Mouse (Mus musculus): ENCODE measurements around the gene Akirin1. TPM values are rescaled to one million over a fixed set of nuclear protein-coding genes. Genes with fewer than 3 reads are reported as not detected.
A peak's percentile ranks its signal among the peaks of the same experiment; 100 is the strongest.

Akirin1 gene
- polyA plus RNA-seq, 1 experiment from 2014 or later, result 88.5 TPM

- Histone ChIP-seq H3K4me1 (replicated peaks; ENCODE audit: control insufficient read depth, insufficient read depth, low read length) (no peaks in the 10 kb centered on the region), H3K9me3 (ENCODE audit: control insufficient read depth, low read length) (no peaks in the 10 kb centered on the region), H3K4me2 (replicated peaks) (no peak overlapping the region), H3K9ac (no peak overlapping the region), H3K27ac (no peak overlapping the region), H3K27me3 (ENCODE audit: control insufficient read depth, insufficient read depth, low read length) (no peaks in the 10 kb centered on the region), H3K36me3 (replicated peaks; ENCODE audit: control insufficient read depth, insufficient read depth) (peaks cover 39% of the 10 kb centered on the region), H3K4me3 (replicated peaks; ENCODE audit: low read length) (no peak overlapping the region)
- ATAC-seq (ENCODE audit: low FRiP score), result no peak
- no peak for DNase-seq (ENCODE audit: low spot score)
- 91% methylated on average over 2 of the region's 2 CpGs for WGBS
Measured at GRCm38 (mm10) chr4:123732921-123733320, 17.2 kb downstream of the Akirin1 start.

DNA sequence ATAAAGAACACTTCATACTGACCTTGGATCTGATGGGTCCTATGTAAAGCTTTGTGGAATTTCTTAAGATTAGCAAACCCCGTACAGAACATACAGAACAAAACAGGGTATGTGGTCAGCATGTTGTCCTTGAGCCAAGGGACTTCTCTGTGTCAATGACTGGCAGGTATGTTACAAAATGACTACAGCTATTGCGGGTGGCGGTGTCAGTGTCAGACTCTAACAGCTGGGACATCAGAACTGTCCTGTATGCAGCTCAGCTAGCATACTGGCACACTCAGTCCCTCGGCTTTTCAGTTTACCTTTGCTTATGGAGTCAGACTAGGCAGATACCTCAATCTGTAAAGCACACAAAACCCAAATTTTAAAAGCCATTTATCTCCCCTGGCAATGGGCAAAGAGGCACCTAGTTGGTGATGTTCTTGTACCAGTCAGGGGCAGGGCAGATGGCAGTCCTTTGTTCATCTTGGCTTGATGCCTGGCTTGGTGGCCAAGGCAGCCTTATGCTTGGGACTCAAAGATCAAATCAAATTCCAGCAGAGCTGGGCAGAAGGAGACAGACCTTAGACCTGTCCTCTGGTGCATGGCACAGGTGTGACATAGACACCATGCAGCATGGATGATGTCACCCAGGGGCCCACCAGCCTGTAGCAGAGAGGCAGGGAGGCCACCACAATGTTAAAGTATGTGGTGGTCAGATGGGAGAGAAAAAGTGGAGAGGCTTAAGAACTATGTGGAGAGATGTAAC lies 17.8 kb downstream of the Akirin1 start:
- H3K9me3 ChIP-seq (ENCODE audit: control insufficient read depth, low read length), result no peaks in the 10 kb centered on the region
- no peak for ATAC-seq (ENCODE audit: low FRiP score)
- H3K9ac ChIP-seq, result no peak overlapping the region
- DNase-seq (ENCODE audit: low spot score), result no peak
- no peak overlapping the region for H3K4me2 ChIP-seq (replicated peaks)
- H3K36me3 ChIP-seq (replicated peaks; ENCODE audit: control insufficient read depth, insufficient read depth), result peaks cover 33% of the 10 kb centered on the region
- H3K4me3 ChIP-seq (replicated peaks; ENCODE audit: low read length), result no peak overlapping the region
- WGBS, result 92% methylated on average over 4 of the region's 4 CpGs
- no peak overlapping the region for H3K27ac ChIP-seq
- H3K4me1 ChIP-seq (replicated peaks; ENCODE audit: control insufficient read depth, insufficient read depth, low read length), result no peaks in the 10 kb centered on the region
- no peaks in the 10 kb centered on the region for H3K27me3 ChIP-seq (ENCODE audit: control insufficient read depth, insufficient read depth, low read length)

DNA sequence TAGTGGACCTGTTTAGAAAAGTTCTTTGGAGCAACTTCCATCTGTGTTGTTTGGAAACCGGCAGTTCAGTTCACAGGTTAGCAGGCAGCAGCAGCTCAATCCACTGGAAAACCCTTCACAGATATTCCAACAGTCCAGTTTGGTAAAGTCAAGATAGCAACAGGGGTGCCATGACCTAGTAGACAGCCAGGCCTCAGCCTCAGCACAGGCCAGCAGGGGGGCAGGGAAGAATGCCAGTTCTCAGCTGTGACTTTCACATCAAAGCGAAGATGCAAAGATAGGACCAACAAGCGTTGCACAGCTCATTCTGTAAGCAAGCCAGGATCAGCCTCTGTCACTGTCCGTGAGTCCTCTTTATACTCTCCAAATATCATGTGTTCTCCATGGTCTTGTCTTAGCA lies 28.4 kb downstream of the Akirin1 start:
- DNase-seq (ENCODE audit: low spot score), result no peak
- WGBS, result 85% methylated on average over 4 of the region's 4 CpGs
- Histone ChIP-seq H3K9ac (no peak overlapping the region), H3K27ac (no peak overlapping the region), H3K27me3 (ENCODE audit: control insufficient read depth, insufficient read depth, low read length) (no peaks in the 10 kb centered on the region), H3K4me3 (replicated peaks; ENCODE audit: low read length) (no peak overlapping the region), H3K4me1 (replicated peaks; ENCODE audit: control insufficient read depth, insufficient read depth, low read length) (peaks cover 4% of the 10 kb centered on the region; the same call in 1 of the 2 replicates), H3K9me3 (ENCODE audit: control insufficient read depth, low read length) (no peaks in the 10 kb centered on the region), H3K36me3 (replicated peaks; ENCODE audit: control insufficient read depth, insufficient read depth) (no peaks in the 10 kb centered on the region), H3K4me2 (replicated peaks) (no peak overlapping the region)
- no peak for ATAC-seq (ENCODE audit: low FRiP score)

DNA sequence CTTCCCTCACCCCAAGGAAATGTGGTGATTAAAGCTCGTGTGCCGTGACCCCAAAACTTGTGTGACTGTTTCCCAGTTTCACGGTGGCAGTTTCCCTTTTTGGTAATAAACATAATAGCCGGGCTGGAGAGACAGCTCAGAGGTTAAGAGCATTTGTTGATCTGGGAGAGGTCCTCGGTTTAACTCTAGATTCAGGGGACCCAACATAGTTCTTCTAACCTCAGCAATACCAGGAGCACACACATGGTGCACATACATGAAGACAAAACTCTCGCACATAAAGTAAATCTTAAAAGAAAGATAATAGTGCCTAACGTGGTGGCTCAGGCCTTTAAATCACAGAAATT lies 31.7 kb downstream of the Akirin1 start:
- Histone ChIP-seq H3K4me3 (replicated peaks; ENCODE audit: low read length) (peak overlapping the region; percentile 63), H3K27me3 (ENCODE audit: control insufficient read depth, insufficient read depth, low read length) (no peaks in the 10 kb centered on the region), H3K4me1 (replicated peaks; ENCODE audit: control insufficient read depth, insufficient read depth, low read length) (peaks cover 4% of the 10 kb centered on the region; the same call in 1 of the 2 replicates), H3K27ac (peak overlapping the region; percentile 58), H3K9me3 (ENCODE audit: control insufficient read depth, low read length) (no peaks in the 10 kb centered on the region), H3K36me3 (replicated peaks; ENCODE audit: control insufficient read depth, insufficient read depth) (peaks cover 18% of the 10 kb centered on the region), H3K9ac (peak overlapping the region; percentile 80), H3K4me2 (replicated peaks) (peak overlapping the region; percentile 79)
- ATAC-seq (ENCODE audit: low FRiP score) (peak; percentile 49; the same call in 1 of the 2 replicates), DNase-seq (ENCODE audit: low spot score) (no peak)
- 31% methylated on average over 7 of the region's 7 CpGs for WGBS

DNA sequence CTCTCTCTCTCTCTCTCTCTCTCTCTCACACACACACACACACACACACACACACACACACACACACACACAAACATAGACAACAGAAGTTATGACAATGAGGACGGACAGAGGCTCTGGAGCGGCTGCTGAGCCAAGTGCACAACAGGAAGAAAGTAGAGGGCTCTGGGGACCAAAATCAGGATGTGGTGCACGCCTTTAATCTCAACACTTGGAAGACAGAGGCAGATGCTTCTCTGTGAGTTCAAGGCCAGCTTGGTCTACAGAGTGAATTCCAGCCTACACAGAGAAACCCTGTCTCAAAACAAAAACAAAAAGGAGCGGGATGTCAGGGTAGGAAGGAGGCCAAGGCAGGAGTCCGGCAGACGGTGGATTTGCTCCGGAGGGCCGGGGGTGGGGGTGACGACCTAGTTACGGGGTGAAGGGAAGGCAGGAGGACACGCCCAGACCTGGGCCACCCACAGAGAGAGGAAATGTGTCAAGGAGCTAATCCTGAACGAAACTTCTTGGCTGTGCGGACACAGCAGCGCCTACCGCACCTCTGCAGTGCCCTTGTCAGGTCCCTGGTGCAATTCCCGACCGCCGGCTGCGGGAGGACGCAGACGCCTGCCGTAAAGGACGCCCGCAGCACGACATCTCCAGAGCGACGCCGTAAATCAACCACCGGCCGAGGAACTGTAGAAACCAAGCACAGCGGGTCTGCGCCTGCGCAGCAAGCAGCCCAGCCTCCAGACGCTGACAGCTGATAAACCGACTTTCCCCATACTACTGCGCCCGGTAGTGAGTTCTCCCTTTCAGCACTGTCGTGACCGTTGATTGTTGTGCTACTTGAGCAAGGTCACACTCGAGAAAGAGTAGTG lies 32.3 kb downstream of the Akirin1 start, which contains the start of gene Ndufs5:
Gene Ndufs5 (minus strand): TSS at position 629 of the 860 bp plus-strand sequence.
- H3K4me2 ChIP-seq (replicated peaks), result peak within 1 kb of the TSS; percentile 79
- peak within 1 kb of the TSS; percentile 63 for H3K4me3 ChIP-seq (replicated peaks; ENCODE audit: low read length)
- ATAC-seq (ENCODE audit: low FRiP score) (peak; percentile 96), DNase-seq (ENCODE audit: low spot score) (peak; percentile 96)
- H3K9me3 ChIP-seq (ENCODE audit: control insufficient read depth, low read length), result no peaks in the 10 kb centered on the region
- H3K27me3 ChIP-seq (ENCODE audit: control insufficient read depth, insufficient read depth, low read length), result no peaks in the 10 kb centered on the region
- WGBS, result under 1% methylated on average over 40 of the region's 40 CpGs
- peak within 1 kb of the TSS; percentile 80 for H3K9ac ChIP-seq
- peak within 1 kb of the TSS; percentile 58 for H3K27ac ChIP-seq
- peaks cover 4% of the 10 kb centered on the region; the same call in 1 of the 2 replicates for H3K4me1 ChIP-seq (replicated peaks; ENCODE audit: control insufficient read depth, insufficient read depth, low read length)
- H3K36me3 ChIP-seq (replicated peaks; ENCODE audit: control insufficient read depth, insufficient read depth), result peaks cover 23% of the 10 kb centered on the region

DNA sequence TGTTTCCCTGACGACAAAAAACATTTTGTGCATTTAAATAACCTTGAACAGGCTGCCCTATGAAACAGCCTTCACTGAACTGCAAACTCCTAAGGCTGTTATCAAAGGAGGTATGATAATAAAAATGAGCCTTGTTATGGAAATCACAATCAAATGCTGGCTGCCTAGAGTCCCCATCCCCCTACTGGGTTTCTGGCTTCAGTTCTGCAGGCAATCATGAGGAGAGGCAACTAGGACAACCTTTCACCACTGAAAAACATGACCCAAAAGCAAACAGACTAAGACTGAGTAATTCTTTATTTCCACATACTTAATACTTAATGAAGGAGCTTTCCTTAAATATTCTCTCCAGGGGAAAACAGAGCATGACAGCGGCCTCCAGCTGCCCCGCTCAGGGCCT lies 37.7 kb downstream of the Akirin1 start:
- Histone ChIP-seq H3K9me3 (ENCODE audit: control insufficient read depth, low read length) (no peaks in the 10 kb centered on the region), H3K4me3 (replicated peaks; ENCODE audit: low read length) (no peak overlapping the region), H3K27ac (no peak overlapping the region), H3K4me1 (replicated peaks; ENCODE audit: control insufficient read depth, insufficient read depth, low read length) (no peaks in the 10 kb centered on the region; the same call in 1 of the 2 replicates), H3K9ac (no peak overlapping the region), H3K4me2 (replicated peaks) (no peak overlapping the region), H3K27me3 (ENCODE audit: control insufficient read depth, insufficient read depth, low read length) (no peaks in the 10 kb centered on the region), H3K36me3 (replicated peaks; ENCODE audit: control insufficient read depth, insufficient read depth) (peaks cover 39% of the 10 kb centered on the region)
- DNase-seq (ENCODE audit: low spot score), result no peak
- 95% methylated on average over 1 of the region's 3 CpGs for WGBS
- ATAC-seq (ENCODE audit: low FRiP score), result no peak

DNA sequence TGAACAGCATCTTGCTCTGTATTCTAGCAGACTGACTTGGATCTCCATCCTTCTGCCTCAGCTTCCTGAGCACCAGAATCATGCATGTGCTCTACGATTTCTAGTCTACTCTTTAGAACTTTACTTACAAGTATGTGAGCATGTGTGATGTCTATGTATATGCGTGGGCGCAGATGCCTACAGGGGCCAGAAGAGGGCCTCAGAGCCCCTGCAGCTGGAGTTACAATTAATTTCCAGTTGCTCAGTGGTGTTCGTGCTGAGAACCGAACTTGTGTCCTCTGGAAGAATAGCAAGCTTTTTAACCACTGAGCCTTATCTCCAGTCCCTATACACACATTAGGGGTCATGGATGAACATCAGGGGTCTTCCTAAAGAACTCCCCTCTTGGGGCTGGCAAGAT lies 42.8 kb downstream of the Akirin1 start:
- Histone ChIP-seq H3K4me1 (replicated peaks; ENCODE audit: control insufficient read depth, insufficient read depth, low read length) (no peaks in the 10 kb centered on the region), H3K9ac (no peak overlapping the region), H3K4me3 (replicated peaks; ENCODE audit: low read length) (no peak overlapping the region), H3K27me3 (ENCODE audit: control insufficient read depth, insufficient read depth, low read length) (no peaks in the 10 kb centered on the region), H3K4me2 (replicated peaks) (no peak overlapping the region), H3K36me3 (replicated peaks; ENCODE audit: control insufficient read depth, insufficient read depth) (peaks cover 12% of the 10 kb centered on the region), H3K27ac (no peak overlapping the region), H3K9me3 (ENCODE audit: control insufficient read depth, low read length) (no peaks in the 10 kb centered on the region)
- ATAC-seq (ENCODE audit: low FRiP score), result no peak
- 95% methylated on average over 5 of the region's 5 CpGs for WGBS
- DNase-seq (ENCODE audit: low spot score), result no peak

DNA sequence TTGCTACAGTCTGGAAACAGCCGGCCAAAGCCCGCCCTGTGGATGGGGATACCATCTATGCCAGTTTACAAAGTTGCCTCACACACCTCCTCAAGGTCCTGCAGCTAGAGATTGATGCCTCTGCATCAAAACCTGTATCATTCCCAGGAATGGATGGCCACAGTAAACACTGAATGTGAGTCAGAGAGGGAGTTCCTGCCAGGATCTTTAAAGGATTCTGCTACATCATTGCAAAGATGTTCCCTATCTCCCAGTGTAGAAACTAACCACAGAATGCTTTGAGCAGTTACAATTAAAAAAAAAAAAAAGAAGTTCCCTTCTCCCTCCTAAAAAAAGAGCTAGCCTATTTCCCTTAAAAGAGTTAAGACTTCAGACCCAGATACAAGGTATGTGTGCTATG lies 44.8 kb downstream of the Akirin1 start:
- ATAC-seq (ENCODE audit: low FRiP score), result no peak
- no peaks in the 10 kb centered on the region for H3K4me1 ChIP-seq (replicated peaks; ENCODE audit: control insufficient read depth, insufficient read depth, low read length)
- no peaks in the 10 kb centered on the region for H3K36me3 ChIP-seq (replicated peaks; ENCODE audit: control insufficient read depth, insufficient read depth)
- no peaks in the 10 kb centered on the region for H3K27me3 ChIP-seq (ENCODE audit: control insufficient read depth, insufficient read depth, low read length)
- no peak overlapping the region for H3K4me2 ChIP-seq (replicated peaks)
- H3K4me3 ChIP-seq (replicated peaks; ENCODE audit: low read length), result no peak overlapping the region
- H3K27ac ChIP-seq, result no peak overlapping the region
- 93% methylated on average over 2 of the region's 2 CpGs for WGBS
- no peak for DNase-seq (ENCODE audit: low spot score)
- no peaks in the 10 kb centered on the region for H3K9me3 ChIP-seq (ENCODE audit: control insufficient read depth, low read length)
- no peak overlapping the region for H3K9ac ChIP-seq

DNA sequence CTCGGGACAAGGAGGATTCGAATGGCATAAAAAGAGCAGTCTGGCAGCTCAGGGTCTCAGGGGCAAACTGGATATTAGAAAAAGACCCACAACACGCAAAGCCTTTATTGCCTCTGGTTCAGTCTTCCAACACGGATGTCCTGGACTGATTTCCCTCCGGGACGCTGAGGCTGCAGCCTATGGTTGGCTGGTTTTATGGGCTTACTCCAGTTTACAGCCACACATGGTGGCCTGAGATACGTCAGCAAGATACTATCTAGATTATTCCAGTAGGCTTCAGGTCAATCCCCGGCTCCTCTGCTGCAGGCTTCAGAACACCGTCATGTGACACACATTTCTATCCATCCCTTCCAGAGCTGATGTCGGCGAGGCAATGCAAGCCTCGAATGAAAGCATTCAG lies 56.8 kb downstream of the Akirin1 start:
- Histone ChIP-seq H3K36me3 (replicated peaks; ENCODE audit: control insufficient read depth, insufficient read depth) (no peaks in the 10 kb centered on the region), H3K9ac (no peak overlapping the region), H3K27ac (no peak overlapping the region), H3K27me3 (ENCODE audit: control insufficient read depth, insufficient read depth, low read length) (no peaks in the 10 kb centered on the region), H3K4me2 (replicated peaks) (no peak overlapping the region), H3K4me1 (replicated peaks; ENCODE audit: control insufficient read depth, insufficient read depth, low read length) (no peaks in the 10 kb centered on the region), H3K9me3 (ENCODE audit: control insufficient read depth, low read length) (no peaks in the 10 kb centered on the region), H3K4me3 (replicated peaks; ENCODE audit: low read length) (no peak overlapping the region)
- DNase-seq (ENCODE audit: low spot score) (no peak), ATAC-seq (ENCODE audit: low FRiP score) (no peak)
- 71% methylated on average over 12 of the region's 12 CpGs for WGBS
